Mouse (Mus musculus) subcutaneous adipose tissue, adult 2 months (tissue): Measurements from ENCODE around the gene Itprid1. TPM values are rescaled to one million over a fixed set of nuclear protein-coding genes. Genes with fewer than 3 reads are reported as not detected.

Experiments
- polyA plus RNA-seq: library from polyadenylated mRNA; depleted of rRNA; stranded (reverse); fragments of >200 nt; gene quantifications from 2 replicates; pipeline ENCODE4 v1.2.3, GENCODE M21; 2012; ENCODE audit warnings: low replicate concordance; rRNA removed

Gene Itprid1
- 0.13 TPM in 1 of 2 replicates, not detected in the other for polyA plus RNA-seq

GRCm38 (mm10) chr6:55836650-55837320 is at the start of gene Itprid1:
Gene Itprid1 (plus strand): TSS chr6:55836895.

DNA sequence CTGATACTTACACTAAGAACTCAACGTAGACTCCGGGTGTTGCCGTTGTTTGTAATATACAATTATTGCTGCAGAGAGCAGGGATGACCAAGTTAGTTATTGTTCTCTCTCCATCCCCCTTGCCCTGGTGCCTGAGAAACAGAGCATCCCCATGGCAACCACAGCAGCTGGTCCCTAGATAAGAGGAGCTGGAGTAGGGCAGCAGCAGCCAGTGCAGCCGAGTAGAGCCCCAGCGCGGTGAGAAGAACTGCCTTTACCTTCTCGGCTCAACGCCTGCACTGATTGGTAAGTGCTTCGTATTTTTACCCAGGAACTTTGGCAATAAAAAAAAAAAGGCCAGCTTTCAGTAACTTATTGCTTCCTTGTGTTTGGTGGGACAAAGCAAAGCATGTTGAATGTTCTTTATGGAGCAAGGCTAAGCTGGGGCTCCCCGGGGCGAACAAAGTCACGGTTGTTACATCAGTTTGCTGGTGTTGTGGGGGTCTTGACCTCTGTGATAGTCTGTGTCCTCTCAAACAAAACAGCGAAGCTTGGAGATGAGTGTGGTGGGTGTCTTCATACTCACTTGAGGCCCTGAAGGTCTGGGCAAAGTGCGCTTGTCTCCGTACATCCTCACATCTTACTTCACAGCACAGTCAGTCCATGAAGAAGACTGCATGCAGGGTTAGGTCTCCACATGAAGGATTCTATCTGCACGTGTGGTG is 180.7 kb downstream of the Itprid1 start, which contains the start of gene Ppp1r17:
Ppp1r17 (plus strand) TSS at position 207 of the 704 bp plus-strand sequence.

Other genes starting within 250 kb of the Itprid1 start
- gene Neurod6, start 155.6 kb upstream of the Itprid1 start, polyA plus RNA-seq: not detected in 2 replicates
- gene Ppp1r17, start 180.6 kb downstream of the Itprid1 start, polyA plus RNA-seq: not detected in 2 replicates